Mouse (Mus musculus): Measurements from ENCODE around the gene Crybg2.

Crybg2 gene

DNA sequence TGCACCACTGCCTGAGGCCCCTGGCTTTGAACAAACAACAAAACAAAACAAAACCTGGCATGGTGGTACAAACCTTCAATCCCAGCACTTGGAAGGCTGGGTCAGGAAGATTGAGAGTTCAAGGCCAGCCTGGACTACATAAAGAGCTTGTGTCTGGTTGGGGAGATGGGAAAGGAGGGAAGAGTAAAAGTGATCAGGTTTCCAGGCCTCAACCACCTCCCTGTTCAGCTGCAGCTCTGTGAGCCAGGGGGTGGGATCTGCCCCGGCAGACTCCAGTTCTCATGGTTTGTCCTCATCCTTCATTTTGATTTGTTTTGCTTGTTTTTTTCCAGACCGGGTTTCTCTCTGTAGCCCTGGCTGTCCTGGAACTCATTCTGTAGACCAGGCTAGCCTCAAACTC lies 55.9 kb downstream of the Crybg2 start:
- Histone ChIP-seq H3K27me3 (ENCODE audit: control insufficient read depth, insufficient read depth, low read length, poor library complexity, severe bottlenecking) (no peaks in the 10 kb centered on the region), H3K36me3 (ENCODE audit: control insufficient read depth, insufficient read depth, low read length, poor library complexity, severe bottlenecking) (no peaks in the 10 kb centered on the region)
- DNase-seq (ENCODE audit: low read depth, low spot score): no peak

DNA sequence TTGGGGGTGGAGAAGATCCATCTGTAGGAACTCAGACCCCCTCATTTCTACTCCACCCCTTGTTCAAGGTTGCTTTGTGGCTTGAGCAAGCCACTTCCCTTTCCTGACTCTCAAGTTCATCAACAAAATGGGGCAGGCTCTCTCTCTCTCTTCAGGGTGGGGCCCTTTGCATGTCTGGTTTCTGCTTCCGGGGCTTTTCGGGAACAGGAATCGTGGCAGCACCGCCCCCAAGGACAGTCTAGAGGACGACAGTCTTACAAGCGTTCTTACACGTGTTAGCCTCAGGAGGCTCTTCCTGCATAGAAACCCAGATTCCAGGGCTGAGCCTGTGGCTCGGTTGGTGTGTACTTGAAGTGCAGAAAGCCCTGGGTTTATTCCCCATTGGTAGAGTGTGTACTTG lies 56.4 kb downstream of the Crybg2 start:
- H3K36me3 ChIP-seq (ENCODE audit: control insufficient read depth, insufficient read depth, low read length, poor library complexity, severe bottlenecking): no peaks in the 10 kb centered on the region
- DNase-seq (ENCODE audit: low read depth, low spot score): peak; percentile 90
- H3K27me3 ChIP-seq (ENCODE audit: control insufficient read depth, insufficient read depth, low read length, poor library complexity, severe bottlenecking): no peaks in the 10 kb centered on the region

DNA sequence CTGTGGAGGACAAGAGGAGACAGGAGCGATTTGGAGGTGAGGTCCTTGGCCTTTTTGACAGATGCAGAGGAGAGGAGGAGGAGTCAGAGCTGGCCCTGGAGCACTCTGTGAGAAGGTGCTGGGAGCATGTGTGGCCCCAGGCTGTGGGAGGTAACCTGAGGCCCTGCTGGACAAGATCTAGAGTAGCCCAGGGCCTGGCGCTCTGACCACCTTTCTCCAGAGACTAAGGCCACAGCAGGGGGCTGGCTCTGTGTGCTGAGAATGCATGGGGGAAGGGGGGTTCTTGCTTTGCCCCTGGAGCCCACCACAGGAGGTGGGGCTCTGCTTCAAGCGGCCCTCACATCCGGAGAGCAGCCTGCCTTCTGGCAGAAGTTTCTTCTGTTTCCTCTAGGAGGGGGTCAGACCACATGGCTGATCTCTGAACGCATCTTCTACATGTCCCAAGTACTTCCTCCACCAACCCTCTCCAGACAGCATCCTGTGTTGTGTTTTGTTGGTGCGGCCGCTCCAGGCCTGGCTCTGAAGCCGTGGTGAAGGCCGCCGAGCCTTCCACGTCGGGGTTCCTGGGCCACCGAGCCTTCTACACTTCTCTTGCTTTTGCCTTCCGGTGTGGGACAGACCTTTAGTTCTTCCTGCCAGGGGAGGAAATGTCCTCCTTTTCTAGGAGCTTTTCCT lies 57.6 kb downstream of the Crybg2 start:
- DNase-seq (ENCODE audit: low read depth, low spot score): peak; percentile 57
- H3K27me3 ChIP-seq (ENCODE audit: control insufficient read depth, insufficient read depth, low read length, poor library complexity, severe bottlenecking): no peaks in the 10 kb centered on the region
- no peaks in the 10 kb centered on the region for H3K36me3 ChIP-seq (ENCODE audit: control insufficient read depth, insufficient read depth, low read length, poor library complexity, severe bottlenecking)

DNA sequence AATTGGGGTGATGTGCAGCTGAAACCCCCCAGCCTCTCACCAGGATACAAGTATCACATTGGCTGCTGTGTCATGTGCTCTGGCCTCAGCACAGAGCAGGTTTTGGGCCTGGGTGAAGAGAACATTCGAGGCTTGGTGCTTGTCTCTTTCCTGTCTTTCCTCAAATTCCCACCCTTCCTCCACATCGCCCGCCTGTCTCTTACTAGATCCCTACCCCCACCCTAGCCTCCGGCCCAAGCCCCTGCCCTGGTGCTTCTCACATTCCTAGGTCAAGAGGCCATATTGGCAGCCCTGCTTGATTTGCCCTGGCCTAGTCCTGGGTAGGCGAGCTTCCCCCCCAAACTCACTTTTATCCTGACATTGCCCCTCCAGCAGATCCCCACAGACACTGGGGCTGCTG lies 58.4 kb downstream of the Crybg2 start:
- no peaks in the 10 kb centered on the region for H3K36me3 ChIP-seq (ENCODE audit: control insufficient read depth, insufficient read depth, low read length, poor library complexity, severe bottlenecking)
- H3K27me3 ChIP-seq (ENCODE audit: control insufficient read depth, insufficient read depth, low read length, poor library complexity, severe bottlenecking): no peaks in the 10 kb centered on the region
- DNase-seq (ENCODE audit: low read depth, low spot score): no peak

DNA sequence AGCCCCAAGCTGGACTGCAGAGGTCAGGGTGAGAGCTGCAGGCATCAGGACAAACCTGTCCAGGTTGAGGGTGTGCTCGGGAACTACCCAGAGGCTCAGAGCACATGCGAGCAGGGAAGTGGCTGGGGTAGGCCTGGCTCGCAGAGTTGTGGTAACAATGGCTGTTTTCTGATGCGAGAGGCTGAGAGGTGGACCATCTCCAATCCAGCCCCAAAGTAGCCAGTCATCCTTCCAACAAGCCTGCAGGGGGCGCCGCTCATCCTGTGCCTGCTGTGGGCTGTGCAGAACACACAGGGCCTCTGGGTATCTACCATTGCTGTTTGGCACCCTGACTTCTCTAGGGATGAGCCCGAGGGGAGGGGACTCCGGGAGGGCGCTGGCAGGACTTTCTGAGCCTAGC lies 59.0 kb downstream of the Crybg2 start:
- Histone ChIP-seq H3K36me3 (ENCODE audit: control insufficient read depth, insufficient read depth, low read length, poor library complexity, severe bottlenecking) (no peaks in the 10 kb centered on the region), H3K27me3 (ENCODE audit: control insufficient read depth, insufficient read depth, low read length, poor library complexity, severe bottlenecking) (no peaks in the 10 kb centered on the region)
- peak; percentile 66 for DNase-seq (ENCODE audit: low read depth, low spot score)

DNA sequence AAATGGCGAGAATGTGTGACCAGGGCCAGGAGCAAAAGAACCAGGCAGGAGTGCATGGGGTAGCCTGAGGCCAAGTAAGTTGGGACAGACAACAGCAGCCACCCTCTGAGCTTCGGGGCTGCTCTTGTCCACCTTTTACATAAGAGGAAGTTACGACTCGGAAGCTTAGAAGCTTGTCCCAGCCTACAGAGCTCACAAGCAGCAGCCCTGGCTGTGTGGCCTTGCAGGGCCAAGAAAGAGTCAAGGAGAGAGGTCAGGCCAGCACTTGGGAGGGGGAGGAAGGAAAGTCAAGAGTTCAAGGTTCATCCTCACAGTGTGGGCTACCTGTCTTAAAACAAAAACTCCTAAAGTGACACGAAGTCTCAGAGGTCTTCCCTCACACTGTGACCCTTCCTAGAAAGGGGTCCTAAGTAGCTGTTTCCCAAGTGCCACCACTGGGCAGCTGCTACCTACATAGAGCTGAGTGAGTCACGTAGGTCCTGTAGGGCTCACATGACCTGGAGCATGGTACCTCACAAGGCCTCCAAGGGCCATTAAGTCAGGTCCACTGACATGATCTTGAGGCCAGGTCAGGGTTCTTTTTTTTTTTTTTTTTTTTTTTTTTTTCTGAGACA lies 59.7 kb downstream of the Crybg2 start:
- Histone ChIP-seq H3K27me3 (ENCODE audit: control insufficient read depth, insufficient read depth, low read length, poor library complexity, severe bottlenecking) (no peaks in the 10 kb centered on the region), H3K36me3 (ENCODE audit: control insufficient read depth, insufficient read depth, low read length, poor library complexity, severe bottlenecking) (no peaks in the 10 kb centered on the region)
- peak; percentile 63 for DNase-seq (ENCODE audit: low read depth, low spot score)

DNA sequence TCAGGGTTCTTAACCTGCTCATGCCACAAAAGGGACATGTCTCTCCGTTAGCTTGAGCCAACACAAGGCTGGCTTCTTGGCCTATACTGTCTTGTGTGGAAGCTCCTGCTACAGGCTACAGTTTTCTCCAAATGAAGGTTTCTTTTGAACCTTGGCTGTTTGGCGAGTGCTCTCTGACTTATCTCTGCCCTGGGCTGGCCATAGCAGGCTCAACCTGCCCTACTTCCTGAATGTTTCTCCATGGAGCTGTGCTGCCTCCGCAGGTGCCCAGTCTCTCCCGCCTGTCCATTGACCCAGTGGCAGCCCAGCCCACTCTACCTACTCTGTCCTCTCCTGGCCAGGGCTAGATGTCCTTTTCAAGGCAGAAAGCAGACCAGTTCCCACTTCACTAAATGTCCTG lies 60.3 kb downstream of the Crybg2 start:
- Histone ChIP-seq H3K36me3 (ENCODE audit: control insufficient read depth, insufficient read depth, low read length, poor library complexity, severe bottlenecking) (peaks cover 3% of the 10 kb centered on the region), H3K27me3 (ENCODE audit: control insufficient read depth, insufficient read depth, low read length, poor library complexity, severe bottlenecking) (no peaks in the 10 kb centered on the region)
- no peak for DNase-seq (ENCODE audit: low read depth, low spot score)

DNA sequence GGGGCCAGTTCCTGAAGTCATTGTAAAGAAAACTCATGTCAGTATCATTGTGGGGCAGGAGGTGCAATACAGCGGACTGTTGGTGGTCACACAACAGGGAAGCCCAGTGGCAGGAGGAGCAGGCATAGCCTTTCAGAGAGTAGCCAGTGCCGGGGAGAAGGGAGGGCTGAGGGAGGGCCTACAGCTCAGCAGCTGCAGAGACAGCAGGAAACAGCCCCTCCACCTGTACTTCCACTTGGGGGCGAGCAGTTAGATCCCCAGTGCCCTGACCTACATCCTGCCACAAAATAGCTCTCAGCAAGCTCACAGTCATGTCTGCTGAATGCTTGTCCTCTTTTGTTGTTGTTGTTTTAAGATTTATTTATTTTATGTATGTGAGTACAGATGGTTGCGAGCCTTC lies 61.0 kb downstream of the Crybg2 start:
- peak; percentile 67 for DNase-seq (ENCODE audit: low read depth, low spot score)
- no peaks in the 10 kb centered on the region for H3K27me3 ChIP-seq (ENCODE audit: control insufficient read depth, insufficient read depth, low read length, poor library complexity, severe bottlenecking)
- peaks cover 3% of the 10 kb centered on the region for H3K36me3 ChIP-seq (ENCODE audit: control insufficient read depth, insufficient read depth, low read length, poor library complexity, severe bottlenecking)

DNA sequence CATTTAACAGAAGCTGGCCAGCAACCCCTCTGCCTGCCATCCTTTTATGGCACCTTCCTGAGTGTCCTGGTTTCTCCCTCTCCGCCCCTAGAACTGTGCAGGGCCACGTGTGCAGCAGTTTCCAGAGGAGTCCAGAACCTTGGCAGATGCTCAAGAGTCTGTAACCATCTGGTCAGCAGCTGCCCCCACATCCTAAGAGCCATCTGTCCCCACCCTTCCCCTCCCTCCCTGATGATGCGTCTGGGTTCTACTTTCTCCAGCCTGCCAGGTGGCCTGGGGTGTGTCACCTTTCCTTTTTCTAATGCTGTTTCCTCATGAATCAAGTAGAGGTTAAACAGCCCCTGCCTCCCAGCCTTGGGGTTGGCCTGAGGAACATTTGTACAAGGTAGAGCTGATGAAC lies 61.7 kb downstream of the Crybg2 start:
- peaks cover 3% of the 10 kb centered on the region for H3K36me3 ChIP-seq (ENCODE audit: control insufficient read depth, insufficient read depth, low read length, poor library complexity, severe bottlenecking)
- H3K27me3 ChIP-seq (ENCODE audit: control insufficient read depth, insufficient read depth, low read length, poor library complexity, severe bottlenecking): no peaks in the 10 kb centered on the region
- no peak for DNase-seq (ENCODE audit: low read depth, low spot score)

DNA sequence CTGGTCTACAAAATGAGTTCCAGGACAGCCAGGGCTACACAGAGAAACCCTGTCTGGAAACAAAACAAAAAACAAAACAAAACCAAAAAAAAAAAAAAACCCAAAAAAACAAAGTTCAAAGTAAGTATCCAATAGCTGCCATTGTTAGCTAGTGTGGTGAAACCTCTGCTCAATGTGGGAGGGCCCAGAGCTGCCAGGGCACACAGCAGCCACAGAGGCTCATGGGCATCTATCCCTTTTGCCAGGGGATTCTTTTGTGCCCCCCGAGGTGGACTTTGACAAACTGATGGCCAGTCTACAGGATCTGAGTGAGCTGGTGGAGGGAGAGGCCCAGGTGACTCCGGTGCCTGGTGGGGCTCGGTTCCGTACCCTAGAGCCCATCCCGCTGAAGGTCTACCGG lies 62.5 kb downstream of the Crybg2 start:
- peaks cover 5% of the 10 kb centered on the region for H3K36me3 ChIP-seq (ENCODE audit: control insufficient read depth, insufficient read depth, low read length, poor library complexity, severe bottlenecking)
- DNase-seq (ENCODE audit: low read depth, low spot score): no peak
- no peaks in the 10 kb centered on the region for H3K27me3 ChIP-seq (ENCODE audit: control insufficient read depth, insufficient read depth, low read length, poor library complexity, severe bottlenecking)

DNA sequence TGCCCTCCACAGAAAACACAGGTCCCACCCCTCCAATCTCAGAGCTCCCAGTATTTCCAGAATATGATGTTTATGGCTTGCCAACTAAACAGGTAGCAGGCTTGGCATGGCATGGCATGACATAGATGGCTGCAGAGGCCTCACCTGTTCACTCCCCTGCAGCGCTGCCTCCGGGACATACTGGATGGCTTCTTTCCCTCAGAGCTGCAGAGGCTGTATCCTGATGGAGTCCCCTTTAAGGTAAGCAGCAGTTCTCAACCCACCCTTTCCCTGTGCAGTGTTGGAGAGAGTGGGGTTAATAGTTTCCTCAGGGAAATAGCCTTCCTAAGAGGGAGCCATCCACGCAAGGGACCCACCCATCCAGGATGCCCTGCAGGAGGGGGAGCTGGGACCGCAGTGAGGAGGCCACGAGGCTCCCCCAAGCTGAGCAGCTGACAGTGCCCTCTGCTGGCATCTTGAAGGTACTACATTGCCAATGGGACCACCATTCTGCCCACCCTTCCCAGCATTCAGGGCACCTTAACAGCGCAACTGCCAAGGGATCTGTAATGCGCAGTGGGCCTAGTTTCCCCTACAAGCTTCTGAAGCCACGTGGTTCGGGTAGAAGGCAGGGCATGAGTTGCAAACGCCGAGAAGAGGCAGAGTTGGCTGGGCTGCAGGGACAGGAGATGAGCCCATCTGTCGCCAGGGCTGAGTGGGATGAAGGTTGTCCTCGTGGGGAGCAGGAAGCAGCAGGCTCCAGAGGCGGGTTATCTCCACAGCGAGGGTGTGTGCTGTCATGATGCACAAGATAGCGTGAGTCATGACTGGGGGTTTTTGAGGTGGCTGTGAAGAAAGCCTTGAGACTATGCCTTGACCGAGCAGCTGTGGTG lies 63.3 kb downstream of the Crybg2 start:
- peak; percentile 83 for DNase-seq (ENCODE audit: low read depth, low spot score)
- H3K27me3 ChIP-seq (ENCODE audit: control insufficient read depth, insufficient read depth, low read length, poor library complexity, severe bottlenecking): no peaks in the 10 kb centered on the region
- H3K36me3 ChIP-seq (ENCODE audit: control insufficient read depth, insufficient read depth, low read length, poor library complexity, severe bottlenecking): peaks cover 5% of the 10 kb centered on the region

DNA sequence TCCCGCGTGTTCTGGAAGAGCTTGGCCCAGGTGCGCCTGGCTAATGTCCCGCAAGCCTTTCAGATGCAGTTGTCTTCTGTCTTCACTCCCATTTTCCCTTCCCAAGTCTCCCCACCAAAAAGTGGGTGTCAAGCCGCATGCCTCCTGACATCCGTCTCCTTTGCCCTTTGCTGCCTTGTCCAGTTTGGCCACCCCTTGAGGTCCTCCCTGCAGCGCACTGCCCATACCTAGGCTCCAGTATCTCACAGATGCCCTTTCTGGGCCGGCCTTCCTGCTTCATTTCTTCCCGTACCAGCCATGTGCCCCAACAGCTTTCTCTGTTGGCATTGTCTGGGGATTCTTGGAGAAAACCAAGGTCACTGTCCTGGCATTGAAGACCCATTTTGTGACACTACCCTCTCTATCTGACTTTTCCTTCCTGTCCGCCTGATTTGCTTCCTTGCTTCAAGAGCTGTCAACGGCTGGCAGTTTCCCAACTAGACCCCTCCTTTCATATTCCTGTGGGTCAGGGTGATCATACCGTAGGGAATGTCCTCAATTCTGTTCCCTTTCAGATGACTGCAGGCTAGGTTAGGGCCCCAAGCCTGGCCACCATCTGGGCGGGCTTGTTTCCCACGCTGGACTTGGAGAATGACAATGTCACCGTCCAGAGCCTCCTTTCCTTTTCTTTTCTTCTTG lies 64.9 kb downstream of the Crybg2 start:
- DNase-seq (ENCODE audit: low read depth, low spot score): no peak
- no peaks in the 10 kb centered on the region for H3K27me3 ChIP-seq (ENCODE audit: control insufficient read depth, insufficient read depth, low read length, poor library complexity, severe bottlenecking)
- H3K36me3 ChIP-seq (ENCODE audit: control insufficient read depth, insufficient read depth, low read length, poor library complexity, severe bottlenecking): peaks cover 5% of the 10 kb centered on the region

DNA sequence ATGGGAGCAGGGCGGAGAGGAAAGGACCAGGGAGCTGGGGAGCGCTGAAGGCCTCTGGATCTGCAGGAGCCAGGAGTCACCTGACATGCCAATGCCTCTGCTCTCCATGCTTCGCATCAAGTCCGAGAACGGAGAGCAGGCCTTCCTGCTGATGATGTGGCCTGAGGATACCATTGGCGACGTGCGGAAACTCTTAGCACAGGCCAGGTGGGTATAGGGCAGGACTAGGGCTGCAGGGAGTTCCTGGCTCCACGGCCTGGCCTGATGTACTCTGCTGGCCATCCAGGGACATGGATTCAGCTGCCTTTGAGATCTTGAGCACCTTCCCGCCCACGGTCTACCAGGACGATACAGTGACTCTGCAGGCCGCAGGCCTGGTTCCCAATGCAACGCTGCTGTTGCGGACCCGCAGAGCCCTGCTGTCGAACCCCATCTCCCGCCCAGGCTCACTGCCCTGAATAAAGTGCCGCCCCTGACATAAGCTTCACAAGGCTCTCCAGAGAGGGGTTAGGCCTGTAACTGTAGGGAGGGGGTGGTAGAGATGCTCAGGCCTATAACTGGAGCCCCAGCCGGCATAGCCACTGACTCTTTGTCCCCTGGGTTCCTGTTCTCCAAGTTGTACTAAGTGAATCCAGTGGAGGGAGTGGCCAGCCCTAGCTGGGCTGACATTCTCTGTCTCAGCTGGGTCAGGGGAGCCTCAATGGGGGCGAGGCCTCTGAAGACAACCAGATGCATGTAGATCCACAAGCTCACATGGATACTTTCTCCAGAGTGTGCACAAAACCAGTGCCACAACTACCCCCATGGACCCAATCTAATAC lies 65.9 kb downstream of the Crybg2 start:
- peaks cover 5% of the 10 kb centered on the region for H3K36me3 ChIP-seq (ENCODE audit: control insufficient read depth, insufficient read depth, low read length, poor library complexity, severe bottlenecking)
- H3K27me3 ChIP-seq (ENCODE audit: control insufficient read depth, insufficient read depth, low read length, poor library complexity, severe bottlenecking): no peaks in the 10 kb centered on the region
- DNase-seq (ENCODE audit: low read depth, low spot score): no peak

DNA sequence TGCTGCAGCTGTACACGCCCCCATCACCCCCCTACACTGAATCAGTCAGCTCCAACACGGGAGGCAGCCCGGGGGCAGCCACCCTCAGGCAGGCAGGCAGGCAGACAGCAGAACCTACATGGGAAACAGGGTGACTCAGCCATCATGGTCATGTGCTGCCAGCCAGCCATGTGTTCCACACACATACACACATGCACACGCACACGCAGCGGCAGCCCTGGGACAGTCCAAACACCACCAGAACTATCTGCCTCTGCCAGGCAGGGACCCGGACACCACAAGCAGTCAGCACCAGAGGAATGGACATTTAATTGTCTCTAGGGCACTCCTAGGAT lies 66.5 kb downstream of the Crybg2 start:
- Histone ChIP-seq H3K36me3 (ENCODE audit: control insufficient read depth, insufficient read depth, low read length, poor library complexity, severe bottlenecking) (peaks cover 5% of the 10 kb centered on the region), H3K27me3 (ENCODE audit: control insufficient read depth, insufficient read depth, low read length, poor library complexity, severe bottlenecking) (no peaks in the 10 kb centered on the region)
- DNase-seq (ENCODE audit: low read depth, low spot score): no peak
